Mouse (Mus musculus) G1E (cell line): ENCODE data around the gene Gm45713. TPM values are rescaled to one million over a fixed set of nuclear protein-coding genes. Genes with fewer than 3 reads are reported as not detected.
A peak's percentile ranks its signal among the peaks of the same experiment; 100 is the strongest.

Experiments used
- ATAC-seq: 2 replicates; pipeline ENCODE4 v1.8.0; 2016; ENCODE audit warnings: mild to moderate bottlenecking; ENCODE audit not compliant: insufficient number of reproducible peaks, poor library complexity, low FRiP score, severe bottlenecking; ENCODE audit errors: extremely low read depth
- DNase-seq: peaks from one replicate; pipeline ENCODE4 v3.0.0; 2012; ENCODE audit warnings: low spot score
- H3K27me3 ChIP-seq: 2 replicates; pipeline ENCODE4 v1.6.1; 2012; ENCODE audit warnings: mild to moderate bottlenecking, low read length, inconsistent platforms; ENCODE audit not compliant: insufficient read depth
- H3K36me3 ChIP-seq: replicated peaks from 2 replicates; pipeline ENCODE3; 2012; ENCODE audit warnings: mild to moderate bottlenecking, inconsistent platforms
- H3K4me1 ChIP-seq: 2 replicates; pipeline ENCODE4 v1.6.1; 2012; ENCODE audit warnings: low read depth, low read length, inconsistent platforms, mixed read lengths; ENCODE audit not compliant: insufficient read depth
- H3K4me3 ChIP-seq: 2 replicates; pipeline ENCODE4 v1.5.1; 2012; ENCODE audit warnings: low read depth, mild to moderate bottlenecking, inconsistent platforms, low read length, moderate library complexity, mixed read lengths
- H3K9me3 ChIP-seq: replicated peaks from 2 replicates; pipeline ENCODE4 v1.6.1; 2012; ENCODE audit warnings: inconsistent platforms
- CTCF ChIP-seq: IDR thresholded peaks from 2 replicates; pipeline ENCODE4 v1.5.1; 2012; ENCODE audit warnings: low read depth, low read length, inconsistent platforms, mixed read lengths
- GATA1 ChIP-seq: IDR thresholded peaks from 2 replicates; pipeline ENCODE4 v1.6.1; 2012; ENCODE audit warnings: borderline replicate concordance, low read length, inconsistent platforms, mixed read lengths
- GATA2 ChIP-seq: IDR thresholded peaks from 2 replicates; pipeline ENCODE4 v1.6.1; 2012; ENCODE audit warnings: low read depth, low read length, inconsistent platforms, borderline replicate concordance
- POLR2AphosphoS5 ChIP-seq: IDR thresholded peaks from 2 replicates; pipeline ENCODE4 v1.6.1; 2012; ENCODE audit warnings: low read depth, low read length, inconsistent platforms; ENCODE audit not compliant: insufficient replicate concordance
- TAL1 ChIP-seq: conservative IDR thresholded peaks from 2 replicates; pipeline ENCODE4 v1.6.1; 2012; ENCODE audit warnings: low read depth, low read length, inconsistent platforms, mixed read lengths
- polyA plus RNA-seq: library from polyadenylated mRNA; stranded (reverse); fragments of >175 nt; gene quantifications from 2 replicates; pipeline ENCODE4 v1.2.3, GENCODE M21; 2012
- total RNA-seq, 2 experiments: library from RNA; stranded (forward) in 1 of 2; stranded (reverse) in 1 of 2; fragments of 200-1000 nt in 1 of 2; fragments of >200 nt in 1 of 2; fragmentation: Nextera tagmentation in 1 of 2; gene quantifications; 2 replicates each; pipeline ENCODE4 v1.2.3; 2014 to 2017

The Gm45713 gene
- total and polyA plus RNA-seq, 3 experiments, result 0.16 to 1.3 TPM; not detected in 1

DNA sequence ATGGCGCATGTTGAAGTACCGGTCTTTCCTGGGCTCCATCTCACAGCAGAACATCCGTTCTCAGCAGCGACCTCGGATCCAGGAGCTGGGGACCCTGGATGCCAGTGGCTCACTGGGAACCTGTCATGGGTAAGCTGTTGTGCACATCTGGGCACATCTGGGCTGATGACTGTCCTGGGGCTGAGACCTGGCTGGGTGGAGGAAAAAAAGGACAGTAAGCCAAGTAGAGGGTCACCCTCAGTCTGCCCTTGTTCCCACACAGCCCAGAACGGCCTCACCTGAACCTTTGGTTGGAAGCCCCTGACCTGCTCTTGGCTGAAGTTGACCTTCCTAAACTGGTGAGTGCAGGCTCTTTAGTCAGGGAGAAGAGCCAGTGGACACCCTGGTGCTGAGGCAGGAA, 23.0 kb upstream of the Gm45713 start:
- no peak for TF ChIP-seq GATA2
- TF ChIP-seq CTCF, result no peak
- no peak for TF ChIP-seq GATA1
- H3K36me3 ChIP-seq, result peaks cover 57% of the 10 kb centered on the region
- no peak overlapping the region for H3K4me3 ChIP-seq
- H3K27me3 ChIP-seq, result peaks cover 17% of the 10 kb centered on the region
- H3K4me1 ChIP-seq, result peaks cover 47% of the 10 kb centered on the region
- ATAC-seq (no peak), DNase-seq (no peak)
- no peaks in the 10 kb centered on the region for H3K9me3 ChIP-seq

DNA sequence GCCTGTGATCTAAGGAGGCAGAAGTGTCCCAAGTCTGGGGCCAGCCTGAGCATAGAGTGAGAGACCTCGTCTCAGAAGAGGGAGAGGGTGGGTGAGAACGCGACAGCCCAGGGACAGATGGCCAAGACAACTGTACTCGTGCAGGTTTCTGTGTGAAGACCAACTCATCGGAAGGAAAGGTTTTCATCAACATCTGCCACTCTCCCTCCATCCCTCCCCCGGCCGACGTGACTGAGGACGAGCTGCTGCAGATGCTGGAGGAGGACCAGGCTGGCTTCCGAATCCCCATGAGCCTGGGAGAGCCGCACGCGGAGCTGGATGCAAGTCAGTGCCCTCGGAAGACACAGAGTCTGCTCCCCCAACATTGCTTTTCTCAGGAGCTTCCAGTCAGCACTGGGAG, 21.4 kb upstream of the Gm45713 start:
- no peak overlapping the region for H3K4me3 ChIP-seq
- H3K27me3 ChIP-seq, result peaks cover 1% of the 10 kb centered on the region
- H3K4me1 ChIP-seq, result peaks cover 36% of the 10 kb centered on the region
- H3K9me3 ChIP-seq, result no peaks in the 10 kb centered on the region
- DNase-seq (no peak), ATAC-seq (no peak)
- H3K36me3 ChIP-seq, result peaks cover 59% of the 10 kb centered on the region
- no peak for TF ChIP-seq TAL1
- no peak for TF ChIP-seq POLR2AphosphoS5
- TF ChIP-seq CTCF, result no peak
- no peak for TF ChIP-seq GATA2
- TF ChIP-seq GATA1, result no peak

GRCm38 (mm10) chr7:45156206-45156605, 20.2 kb upstream of the Gm45713 start:
- H3K4me1 ChIP-seq, result peaks cover 36% of the 10 kb centered on the region
- peak overlapping the region; percentile 47; the same call in 1 of the 2 replicates for H3K4me3 ChIP-seq
- peaks cover 69% of the 10 kb centered on the region for H3K36me3 ChIP-seq
- H3K9me3 ChIP-seq, result no peaks in the 10 kb centered on the region
- no peak for DNase-seq
- TF ChIP-seq TAL1 (no peak), GATA1 (no peak), GATA2 (no peak), CTCF (no peak), POLR2AphosphoS5 (no peak)
- H3K27me3 ChIP-seq, result no peaks in the 10 kb centered on the region
- no peak for ATAC-seq

GRCm38 (mm10) chr7:45155590-45155989, 19.6 kb upstream of the Gm45713 start:
- peak; percentile 70 for DNase-seq
- H3K36me3 ChIP-seq, result peaks cover 69% of the 10 kb centered on the region
- H3K4me3 ChIP-seq, result peak overlapping the region; percentile 47; the same call in 1 of the 2 replicates
- peaks cover 42% of the 10 kb centered on the region for H3K4me1 ChIP-seq
- no peaks in the 10 kb centered on the region for H3K27me3 ChIP-seq
- TF ChIP-seq POLR2AphosphoS5 (no peak), TAL1 (no peak)
- peak; percentile 65 for ATAC-seq
- no peaks in the 10 kb centered on the region for H3K9me3 ChIP-seq

GRCm38 (mm10) chr7:45154993-45155514, 19.0 kb upstream of the Gm45713 start:
- ATAC-seq (peak; percentile 25; the same call in 1 of the 2 replicates), DNase-seq (no peak)
- Histone ChIP-seq H3K36me3 (peaks cover 69% of the 10 kb centered on the region), H3K27me3 (no peaks in the 10 kb centered on the region), H3K9me3 (no peaks in the 10 kb centered on the region), H3K4me1 (peaks cover 48% of the 10 kb centered on the region), H3K4me3 (peak overlapping the region; percentile 81)
- TF ChIP-seq TAL1 (no peak), GATA2 (no peak), GATA1 (no peak), CTCF (peak; percentile 57)

DNA sequence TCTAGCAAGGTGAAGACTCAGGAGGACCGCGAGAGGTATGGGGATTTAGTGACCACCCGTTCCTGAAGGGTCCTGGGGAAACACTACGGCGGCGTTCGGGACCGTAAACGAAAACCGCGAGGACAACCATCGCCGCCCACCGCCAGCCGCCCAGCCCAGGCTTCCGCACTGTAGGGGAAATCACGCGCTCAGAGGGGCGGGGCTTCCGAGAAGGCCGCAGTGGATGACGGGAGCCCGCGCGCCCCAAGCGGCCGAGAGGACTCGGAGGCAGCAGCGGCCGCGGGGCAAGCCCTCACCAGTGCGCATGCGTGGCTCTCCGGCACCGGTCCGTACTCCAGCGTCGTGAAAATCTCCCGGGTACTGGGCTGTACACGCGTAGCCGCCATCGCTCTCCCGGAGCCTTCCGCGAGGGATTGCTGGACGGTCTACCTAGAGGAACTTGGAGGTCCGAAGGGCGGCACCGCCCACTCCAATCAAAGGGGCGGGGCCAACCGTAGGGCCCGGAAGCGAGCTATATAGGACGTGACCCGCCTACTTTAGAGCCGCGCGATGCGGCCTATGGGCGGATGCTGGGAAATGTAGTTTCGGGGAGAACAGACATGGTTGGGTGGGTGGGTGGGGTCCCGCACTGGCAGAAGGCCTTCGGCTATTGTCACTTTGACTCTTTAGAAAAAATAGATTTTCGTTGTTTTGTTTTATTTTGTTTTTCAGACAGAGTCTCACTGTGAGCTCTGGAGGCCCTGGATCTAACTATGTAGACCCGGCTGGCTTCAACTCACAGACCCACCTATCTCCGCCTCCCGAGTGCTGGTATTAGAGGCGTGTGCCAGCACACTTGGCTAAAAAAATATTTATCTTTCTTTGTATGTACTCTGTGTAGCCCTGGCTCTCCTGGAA, 18.3 kb upstream of the Gm45713 start, which contains the start of the genes Pih1d1 and Aldh16a1:
TSS of gene Pih1d1 (plus strand) at position 208 of the 897 bp plus-strand sequence.
TSS of gene Aldh16a1 (minus strand) at position 489 of the 897 bp plus-strand sequence.
- Histone ChIP-seq H3K27me3 (no peaks in the 10 kb centered on the region), H3K9me3 (no peaks in the 10 kb centered on the region), H3K4me3 (peak within 1 kb of the TSS; percentile 81), H3K36me3 (peaks cover 69% of the 10 kb centered on the region), H3K4me1 (peaks cover 49% of the 10 kb centered on the region)
- ATAC-seq (peak; percentile 75), DNase-seq (peak; percentile 86)
- TF ChIP-seq GATA1, result no peak
- TF ChIP-seq GATA2, result no peak
- TF ChIP-seq TAL1, result no peak
- no peak for TF ChIP-seq POLR2AphosphoS5
- TF ChIP-seq CTCF, result no peak
